Mouse (Mus musculus) megakaryocyte, embryonic 14.5 days (primary cell): ENCODE data around the gene Adgrb2. TPM values are rescaled to one million over a fixed set of nuclear protein-coding genes. Genes with fewer than 3 reads are reported as not detected.

Source experiments
- H3K27me3 ChIP-seq: replicated peaks from 2 replicates; pipeline ENCODE3; 2012; ENCODE audit warnings: inconsistent platforms
- H3K36me3 ChIP-seq: replicated peaks from 2 replicates; pipeline ENCODE3; 2012; ENCODE audit warnings: low read length, inconsistent platforms, mixed read lengths
- H3K4me1 ChIP-seq: 2 replicates; pipeline ENCODE4 v1.6.1; 2012; ENCODE audit warnings: inconsistent platforms
- H3K4me3 ChIP-seq: replicated peaks from 2 replicates; pipeline ENCODE3; 2012; ENCODE audit warnings: moderate library complexity, mild to moderate bottlenecking, inconsistent platforms
- H3K9me3 ChIP-seq: 2 replicates; pipeline ENCODE4 v1.6.1; 2012; ENCODE audit warnings: inconsistent platforms
- FLI1 ChIP-seq: IDR thresholded peaks from 2 replicates; pipeline ENCODE4 v1.6.1; 2012; ENCODE audit warnings: low read length, inconsistent platforms, mixed read lengths
- GATA1 ChIP-seq: IDR thresholded peaks from 3 replicates; pipeline ENCODE4 v1.6.1; 2012; ENCODE audit warnings: mixed read lengths, low read length, inconsistent platforms, borderline replicate concordance
- polyA plus RNA-seq: library from polyadenylated mRNA; stranded (reverse); fragments of >175 nt; gene quantifications from 2 replicates; pipeline ENCODE4 v1.2.3, GENCODE M21; 2012; ENCODE audit warnings: low replicate concordance; ENCODE audit not compliant: insufficient read depth

Gene Adgrb2
- polyA plus RNA-seq, 1 experiment: 2.6 TPM

- TF ChIP-seq GATA1 (no peak), FLI1 (no peak)
- peaks cover 84% of the 10 kb centered on the region for H3K27me3 ChIP-seq
These were observed 13.8 kb upstream of the Adgrb2 start for GRCm38 (mm10) chr4:129970861-129971260.

GRCm38 (mm10) chr4:129971989-129972388, 12.7 kb upstream of the Adgrb2 start:
- Histone ChIP-seq H3K9me3 (no peaks in the 10 kb centered on the region), H3K4me3 (no peak overlapping the region), H3K36me3 (no peaks in the 10 kb centered on the region), H3K4me1 (no peaks in the 10 kb centered on the region), H3K27me3 (peaks cover 85% of the 10 kb centered on the region)
- TF ChIP-seq GATA1 (no peak), FLI1 (no peak)

More at GRCm38 (mm10) chr4:129970861-129971260, 13.8 kb upstream of the Adgrb2 start:
- H3K4me3 ChIP-seq: no peak overlapping the region
- H3K36me3 ChIP-seq: no peaks in the 10 kb centered on the region
- no peaks in the 10 kb centered on the region for H3K4me1 ChIP-seq
- H3K9me3 ChIP-seq: no peaks in the 10 kb centered on the region

- Histone ChIP-seq H3K27me3 (peaks cover 88% of the 10 kb centered on the region), H3K4me3 (no peak overlapping the region), H3K36me3 (no peaks in the 10 kb centered on the region), H3K4me1 (no peaks in the 10 kb centered on the region), H3K9me3 (no peaks in the 10 kb centered on the region)
- TF ChIP-seq FLI1 (no peak), GATA1 (no peak)
These were observed 10.4 kb upstream of the Adgrb2 start for GRCm38 (mm10) chr4:129974285-129974684.

DNA sequence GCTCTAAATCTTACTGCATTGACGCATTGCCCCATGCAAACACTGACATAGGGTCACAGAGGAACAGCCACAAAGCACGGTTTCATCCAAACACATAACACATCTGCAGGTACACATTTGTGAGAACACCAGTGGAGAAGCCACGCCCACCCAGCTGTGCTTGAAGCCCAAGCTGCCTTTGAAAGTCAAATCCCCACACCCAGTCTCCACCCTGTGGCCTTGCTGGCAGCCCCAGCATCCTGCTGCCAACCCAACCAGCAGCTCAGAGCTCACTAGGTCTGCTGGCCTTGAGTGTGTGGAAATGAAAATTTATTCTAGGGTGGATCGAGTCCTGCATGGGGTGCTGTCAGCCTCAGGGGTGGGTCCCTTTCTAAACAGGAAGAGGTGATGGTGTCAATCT, 7.4 kb upstream of the Adgrb2 start:
- H3K4me1 ChIP-seq: no peaks in the 10 kb centered on the region
- no peaks in the 10 kb centered on the region for H3K9me3 ChIP-seq
- no peak overlapping the region for H3K4me3 ChIP-seq
- H3K36me3 ChIP-seq: no peaks in the 10 kb centered on the region
- TF ChIP-seq FLI1 (no peak), GATA1 (no peak)
- H3K27me3 ChIP-seq: peaks cover 94% of the 10 kb centered on the region

DNA sequence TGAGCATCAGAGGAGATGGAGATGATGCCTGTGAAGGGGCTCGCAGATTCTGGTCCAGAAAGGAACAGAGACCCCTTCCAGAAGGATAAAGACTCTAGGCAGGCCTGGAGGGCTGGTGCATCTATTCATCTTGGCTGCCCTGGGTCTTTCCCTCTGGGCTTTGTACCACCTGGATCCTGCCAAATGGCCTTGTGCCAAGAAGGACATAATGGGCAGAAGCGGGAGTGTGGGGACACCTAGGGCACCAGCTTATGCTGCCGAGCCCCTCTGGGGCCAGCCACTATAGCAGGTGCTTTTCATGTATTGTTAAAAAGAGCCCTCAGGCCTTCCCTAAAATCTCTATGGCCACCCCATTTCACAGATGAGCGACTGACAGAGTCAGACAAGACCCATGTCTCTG, 6.4 kb upstream of the Adgrb2 start:
- Histone ChIP-seq H3K27me3 (peaks cover 96% of the 10 kb centered on the region), H3K36me3 (no peaks in the 10 kb centered on the region), H3K4me3 (no peak overlapping the region), H3K4me1 (no peaks in the 10 kb centered on the region), H3K9me3 (no peaks in the 10 kb centered on the region)
- no peak for TF ChIP-seq GATA1
- no peak for TF ChIP-seq FLI1

DNA sequence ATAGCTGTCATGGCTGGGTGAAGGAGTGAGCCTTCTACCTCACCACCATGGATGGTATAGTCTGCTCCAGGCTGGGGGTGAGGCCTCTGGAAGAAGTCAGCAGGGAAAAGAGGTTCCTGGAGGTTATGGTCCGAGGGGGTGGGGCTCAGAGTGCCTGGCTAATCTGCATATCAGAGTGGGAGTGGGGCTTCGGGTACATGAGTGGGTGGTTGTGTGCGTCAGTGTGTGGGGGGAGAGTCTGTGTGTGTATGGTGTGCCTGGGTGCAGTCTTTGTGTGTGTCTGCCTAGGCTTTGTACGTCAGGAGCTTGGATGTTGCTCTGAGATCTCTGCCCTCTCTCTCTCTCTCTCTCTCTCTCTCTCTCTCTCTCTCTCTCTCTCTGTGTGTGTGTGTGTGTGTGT, 5.7 kb upstream of the Adgrb2 start:
- Histone ChIP-seq H3K9me3 (0 out of 2 replicates have a peak, but pooled peaks cover 6% of the 10 kb centered on the region), H3K36me3 (no peaks in the 10 kb centered on the region), H3K4me1 (peaks cover 5% of the 10 kb centered on the region), H3K4me3 (no peak overlapping the region), H3K27me3 (peaks cover 96% of the 10 kb centered on the region)
- TF ChIP-seq GATA1 (no peak), FLI1 (no peak)

DNA sequence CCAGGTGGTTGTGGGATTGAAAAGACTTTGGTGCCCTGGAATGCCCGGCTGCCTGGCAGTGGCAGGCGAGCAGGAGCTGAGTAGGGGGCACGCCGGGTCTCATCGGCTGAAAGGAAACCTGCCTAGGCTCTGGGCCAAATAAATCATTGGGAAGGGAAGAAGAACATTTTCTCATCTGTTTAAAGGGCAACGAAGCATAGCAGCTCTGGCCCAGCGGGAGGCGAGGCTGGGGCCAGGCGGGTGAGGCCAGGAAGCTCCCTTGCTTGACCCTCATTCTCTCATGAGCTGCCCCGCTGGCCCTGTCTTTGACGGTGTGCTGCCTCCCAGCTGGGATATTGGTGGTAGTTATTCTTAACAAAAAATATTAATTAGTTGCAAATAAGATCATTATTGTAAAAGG, 3.0 kb upstream of the Adgrb2 start:
- no peaks in the 10 kb centered on the region for H3K36me3 ChIP-seq
- peaks cover 98% of the 10 kb centered on the region for H3K27me3 ChIP-seq
- TF ChIP-seq FLI1 (no peak), GATA1 (no peak)
- no peak overlapping the region for H3K4me3 ChIP-seq
- H3K9me3 ChIP-seq: 0 out of 2 replicates have a peak, but pooled peaks cover 6% of the 10 kb centered on the region
- H3K4me1 ChIP-seq: peaks cover 29% of the 10 kb centered on the region

DNA sequence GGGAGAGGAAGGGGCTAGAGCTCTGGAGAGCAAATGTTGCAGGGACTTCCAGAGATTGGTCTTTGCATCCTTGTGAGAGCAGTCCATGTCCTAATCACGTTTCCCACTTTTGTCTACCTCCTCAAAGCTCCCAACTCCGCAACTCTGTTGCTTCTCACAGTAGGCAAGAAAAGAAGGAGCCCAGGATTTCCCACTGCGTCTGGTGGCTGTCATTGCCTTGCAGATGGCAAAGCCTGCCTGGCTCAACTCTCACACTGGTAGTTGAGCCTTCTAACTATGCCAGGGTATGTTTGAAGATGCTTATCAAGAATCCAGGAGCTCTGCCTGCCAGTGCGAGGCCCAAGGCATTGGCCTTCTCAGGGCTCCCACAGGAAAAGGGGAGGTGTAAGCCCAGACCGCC, 1.6 kb upstream of the Adgrb2 start:
- H3K27me3 ChIP-seq: peaks cover 99% of the 10 kb centered on the region
- H3K4me3 ChIP-seq: no peak overlapping the region
- 0 out of 2 replicates have a peak, but pooled peaks cover 6% of the 10 kb centered on the region for H3K9me3 ChIP-seq
- H3K4me1 ChIP-seq: peaks cover 43% of the 10 kb centered on the region
- H3K36me3 ChIP-seq: no peaks in the 10 kb centered on the region
- TF ChIP-seq FLI1 (no peak), GATA1 (no peak)

DNA sequence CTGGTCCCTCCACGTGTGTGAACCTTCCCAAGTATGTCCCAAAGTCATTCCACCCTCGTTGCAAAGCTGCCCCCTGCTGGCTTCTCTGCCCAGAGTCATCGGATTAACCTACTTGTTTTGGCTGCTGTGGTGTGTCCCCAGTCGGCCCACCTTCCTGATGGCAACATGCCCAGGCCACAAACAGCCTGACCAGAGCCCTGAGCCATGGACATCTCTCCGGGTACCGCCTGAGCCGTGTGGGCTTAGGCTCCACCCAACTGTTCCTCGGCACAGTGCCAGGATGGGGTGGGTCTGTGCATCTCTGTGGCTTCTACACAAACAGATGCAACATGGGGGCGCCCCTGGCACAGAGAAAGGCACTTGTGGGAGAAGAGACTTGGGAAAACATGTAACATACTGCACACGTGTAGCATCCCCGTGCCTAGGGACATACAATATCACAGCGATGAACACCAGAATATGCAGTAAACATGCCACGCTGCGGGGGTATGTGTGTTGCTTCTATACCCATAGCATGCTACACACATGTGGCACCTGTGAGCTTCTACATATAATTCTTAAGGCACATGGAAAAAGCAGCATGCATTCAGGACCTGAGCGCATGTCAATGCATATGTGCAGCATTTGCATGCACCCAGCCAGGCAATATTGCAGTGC, 778 bp upstream of the Adgrb2 start:
- Histone ChIP-seq H3K4me3 (peak overlapping the region; percentile 82), H3K4me1 (peaks cover 46% of the 10 kb centered on the region), H3K9me3 (0 out of 2 replicates have a peak, but pooled peaks cover 6% of the 10 kb centered on the region), H3K36me3 (no peaks in the 10 kb centered on the region), H3K27me3 (peaks cover 99% of the 10 kb centered on the region)
- no peak for TF ChIP-seq FLI1
- no peak for TF ChIP-seq GATA1

GRCm38 (mm10) chr4:129985161-129985670, 546 bp downstream of the Adgrb2 start:
- H3K27me3 ChIP-seq: peaks cover 98% of the 10 kb centered on the region
- TF ChIP-seq GATA1: no peak
- no peak for TF ChIP-seq FLI1
- peaks cover 46% of the 10 kb centered on the region for H3K4me1 ChIP-seq
- H3K4me3 ChIP-seq: peak overlapping the region; percentile 79
- H3K36me3 ChIP-seq: no peaks in the 10 kb centered on the region
- 0 out of 2 replicates have a peak, but pooled peaks cover 6% of the 10 kb centered on the region for H3K9me3 ChIP-seq
